Comparison of ENCODE assay signal across 16 mouse cellular contexts in the genomic region with DNA sequence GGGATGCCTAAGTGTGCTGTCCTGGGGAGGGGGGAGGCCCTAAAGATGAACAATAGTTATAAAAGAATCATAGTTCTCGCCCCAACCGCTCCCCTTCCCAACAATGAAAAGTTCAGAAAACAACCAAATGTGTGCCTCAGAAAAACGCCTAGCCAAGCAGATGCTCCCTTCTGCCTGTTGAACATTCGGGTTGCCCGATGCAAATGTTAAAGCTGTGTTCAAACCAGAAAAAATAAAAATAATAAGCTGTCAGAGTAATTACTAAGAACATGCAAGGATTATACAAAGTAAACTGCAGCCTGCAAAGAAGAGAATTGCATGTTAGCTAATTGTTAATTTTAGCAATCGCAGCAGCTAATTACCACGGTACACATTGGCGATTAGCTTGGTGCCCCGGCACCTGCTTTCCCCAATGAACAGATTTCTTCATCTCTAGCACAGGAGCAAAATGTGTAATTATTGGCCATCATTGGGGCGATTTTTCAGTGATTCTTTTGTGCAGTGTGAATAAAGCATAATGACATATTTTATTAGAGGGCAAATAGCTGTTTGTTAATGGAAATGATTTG.
"Had no signal": no experiment of that assay in that cellular context is flagged by ENCODE, and none has a peak within 500 bp of the region (broad histone marks: within the 10 kb centered on the region; RNA-seq: fewer than 3 reads in every experiment).

No protein-coding gene starts in this region.

- H3K4me1 ChIP-seq: limb, embryonic 13.5 days; liver, embryonic 13.5 days had no signal

- H3K27ac ChIP-seq: limb, embryonic 10.5 days; limb, embryonic 13.5 days; liver, embryonic 13.5 days; macrophage; midbrain, embryonic 12.5 days had no signal

- H3K9ac ChIP-seq: limb, embryonic 13.5 days; liver, embryonic 13.5 days; midbrain, embryonic 12.5 days had no signal

- H3K4me2 ChIP-seq: limb, embryonic 13.5 days; liver, embryonic 13.5 days; midbrain, embryonic 12.5 days had no signal

- H3K9me3 ChIP-seq: limb, embryonic 10.5 days; limb, embryonic 13.5 days; liver, embryonic 13.5 days; midbrain, embryonic 12.5 days had no signal

- H3K4me3 ChIP-seq: limb, embryonic 10.5 days; limb, embryonic 13.5 days; liver, embryonic 13.5 days; midbrain, embryonic 12.5 days had no signal

- DNase-seq: kidney, adult 18-20 months; kidney, adult 9 months; kidney, postnatal 14 days; kidney, postnatal 4 days; liver; liver, embryonic 13.5 days; lung, adult 2 months; lung, postnatal 14 days; right cerebral cortex, postnatal 25 days; spleen, adult 18-20 months; thymus, adult 18-20 months; thymus, postnatal 36 days had no signal

- H3K36me3 ChIP-seq: limb, embryonic 10.5 days; limb, embryonic 13.5 days; liver, embryonic 13.5 days; midbrain, embryonic 12.5 days had no signal

- H3K27me3 ChIP-seq: limb, embryonic 13.5 days; liver, embryonic 13.5 days had no signal
